Mouse (Mus musculus) C2C12 (cell line): ENCODE measurements around the gene Zmym6. TPM values are rescaled to one million over a fixed set of nuclear protein-coding genes. Genes with fewer than 3 reads are reported as not detected.
A peak's percentile ranks its signal among the peaks of the same experiment; 100 is the strongest.

Experiments
- H3K27me3 ChIP-seq: one replicate; pipeline ENCODE4 v1.6.1; 2011; ENCODE audit not compliant: control insufficient read depth, insufficient read depth, insufficient read length
- H3K36me3 ChIP-seq: one replicate; pipeline ENCODE4 v1.6.1; 2011; ENCODE audit not compliant: control insufficient read depth, insufficient read depth
- H3K4me3 ChIP-seq: one replicate; pipeline ENCODE4 v1.5.1; 2011; ENCODE audit warnings: mild to moderate bottlenecking, control low read depth; ENCODE audit not compliant: poor library complexity, insufficient read depth, severe bottlenecking
- H3K79me2 ChIP-seq: one replicate; pipeline ENCODE4 v1.6.1; 2011; ENCODE audit not compliant: control insufficient read depth, insufficient read depth
- H3K79me3 ChIP-seq: one replicate; pipeline ENCODE4 v1.6.1; 2011; ENCODE audit warnings: low read depth, control low read depth
- H3ac ChIP-seq: one replicate; pipeline ENCODE3; 2011; ENCODE audit warnings: low read depth; ENCODE audit not compliant: control insufficient read depth, insufficient read length
- CEBPB ChIP-seq: IDR thresholded peaks from one replicate; pipeline ENCODE4 v1.6.1; 2011; ENCODE audit warnings: low read depth, mild to moderate bottlenecking, control low read depth, moderate library complexity
- CTCF ChIP-seq: IDR thresholded peaks from one replicate; pipeline ENCODE4 v1.5.1; 2011; ENCODE audit not compliant: control insufficient read depth, insufficient read depth, insufficient read length
- FOSL1 ChIP-seq: IDR thresholded peaks from one replicate; pipeline ENCODE4 v1.8.0; 2011; ENCODE audit warnings: mild to moderate bottlenecking, low read length; ENCODE audit not compliant: poor library complexity, insufficient read depth, severe bottlenecking
- MAX ChIP-seq: IDR thresholded peaks from one replicate; pipeline ENCODE4 v1.6.1; 2011; ENCODE audit warnings: mild to moderate bottlenecking, control low read depth
- MYOD1 ChIP-seq: IDR thresholded peaks from one replicate; pipeline ENCODE4 v1.6.1; 2011; ENCODE audit warnings: low read depth; ENCODE audit not compliant: control insufficient read depth, insufficient read length
- MYOG ChIP-seq: IDR thresholded peaks from one replicate; pipeline ENCODE4 v1.6.1; 2011; ENCODE audit not compliant: control insufficient read depth, insufficient read length; ENCODE audit errors: extremely low read depth
- USF1 ChIP-seq: IDR thresholded peaks from one replicate; pipeline ENCODE4 v1.6.1; 2011; ENCODE audit warnings: low read depth, mild to moderate bottlenecking, control low read depth, moderate library complexity
- polyA plus RNA-seq: library from polyadenylated mRNA; unstranded; fragments of >200 nt; fragmentation: generic; extraction: Trizol; gene quantifications from one replicate; pipeline ENCODE4 v1.2.1, GENCODE M21; 2012; ENCODE audit warnings: missing spikeins

The Zmym6 gene
- polyA plus RNA-seq, 1 experiment: not detected

DNA sequence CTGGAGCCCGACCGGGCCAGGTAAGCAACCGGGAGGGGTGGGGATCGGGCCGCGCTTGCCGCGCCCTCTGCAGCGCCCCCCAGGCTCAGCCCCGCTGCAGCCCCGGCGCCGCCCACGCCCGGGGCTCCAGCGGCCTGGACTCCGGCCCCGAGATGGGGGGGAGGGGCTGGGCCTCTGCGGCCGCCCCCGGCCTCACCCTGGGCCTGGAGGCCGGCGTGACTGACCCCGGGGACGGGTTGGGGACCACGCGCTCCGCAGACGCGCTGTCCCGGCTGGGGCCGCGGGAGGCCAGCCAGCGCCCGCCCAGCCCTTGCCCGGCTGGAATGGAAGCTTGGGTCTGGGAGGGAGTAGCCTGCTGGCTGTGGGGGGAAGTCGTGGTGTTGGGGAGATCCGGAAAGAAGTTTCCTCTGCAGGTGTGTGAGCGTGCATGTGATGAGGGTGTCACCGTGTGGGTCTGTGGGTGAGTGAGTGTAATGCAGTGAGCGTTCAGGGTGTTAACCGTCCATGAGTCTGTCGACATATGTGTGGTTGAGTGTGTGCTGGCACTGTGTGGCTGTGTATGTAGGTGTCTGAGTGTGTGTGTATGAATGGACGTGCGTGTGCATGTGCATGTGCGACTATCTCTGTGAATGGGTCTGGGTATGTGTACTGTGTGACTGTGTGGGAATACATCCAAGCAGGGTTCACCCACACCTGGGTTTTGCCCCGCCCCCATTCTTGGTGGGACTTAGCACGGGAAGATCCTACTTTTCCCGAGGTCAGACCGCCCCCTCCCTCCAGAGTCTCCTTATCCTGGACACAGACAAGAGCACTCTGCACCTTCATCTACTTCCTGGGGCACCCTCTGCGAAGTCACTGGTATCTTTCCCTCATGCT, 92.4 kb downstream of the Zmym6 start:
- TF ChIP-seq FOSL1: no peak
- Histone ChIP-seq H3K27me3 (peaks cover 30% of the 10 kb centered on the region), H3ac (no peak overlapping the region), H3K79me2 (no peaks in the 10 kb centered on the region), H3K79me3 (no peaks in the 10 kb centered on the region), H3K36me3 (no peaks in the 10 kb centered on the region), H3K4me3 (no peak overlapping the region)

GRCm38 (mm10) chr4:127170866-127171265, 93.7 kb downstream of the Zmym6 start:
- peaks cover 30% of the 10 kb centered on the region for H3K27me3 ChIP-seq
- H3K79me2 ChIP-seq: no peaks in the 10 kb centered on the region
- TF ChIP-seq USF1 (no peak), CTCF (no peak), MYOD1 (no peak), MYOG (no peak), MAX (no peak), CEBPB (no peak), FOSL1 (no peak)
- H3K79me3 ChIP-seq: no peaks in the 10 kb centered on the region
- H3ac ChIP-seq: no peak overlapping the region
- H3K36me3 ChIP-seq: no peaks in the 10 kb centered on the region
- H3K4me3 ChIP-seq: no peak overlapping the region

DNA sequence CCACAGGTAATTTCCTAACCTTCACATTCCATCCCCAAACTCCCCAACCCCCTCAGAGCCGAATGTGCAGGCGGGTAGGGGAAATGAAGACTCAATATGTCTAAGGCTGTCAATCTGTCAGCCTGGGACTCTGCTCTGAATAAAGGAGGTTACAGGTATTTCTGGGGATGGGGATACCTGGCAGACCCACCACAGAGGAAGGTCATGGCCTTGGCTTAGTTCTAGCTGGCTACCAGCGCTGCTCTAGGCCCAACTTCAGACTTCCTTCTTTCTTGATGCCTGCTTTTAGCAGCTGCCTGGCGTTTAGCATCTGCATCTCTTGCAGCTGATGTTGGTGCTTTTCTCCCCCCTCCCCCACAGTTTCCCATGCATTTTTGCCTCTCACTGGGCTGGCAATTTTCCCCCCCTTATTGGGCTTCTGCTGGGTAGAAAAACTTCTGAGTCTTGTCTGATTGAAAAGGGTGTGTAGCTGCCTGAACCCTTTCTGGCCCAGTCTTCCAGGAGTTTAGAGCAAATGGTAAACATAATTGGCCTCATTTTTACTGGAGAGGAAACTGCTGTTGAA, 94.2 kb downstream of the Zmym6 start:
- Histone ChIP-seq H3ac (no peak overlapping the region), H3K79me2 (no peaks in the 10 kb centered on the region), H3K79me3 (no peaks in the 10 kb centered on the region), H3K36me3 (no peaks in the 10 kb centered on the region), H3K4me3 (no peak overlapping the region), H3K27me3 (peaks cover 30% of the 10 kb centered on the region)
- TF ChIP-seq MAX (no peak), MYOD1 (no peak), CEBPB (no peak), FOSL1 (no peak), MYOG (no peak), USF1 (no peak), CTCF (no peak)

DNA sequence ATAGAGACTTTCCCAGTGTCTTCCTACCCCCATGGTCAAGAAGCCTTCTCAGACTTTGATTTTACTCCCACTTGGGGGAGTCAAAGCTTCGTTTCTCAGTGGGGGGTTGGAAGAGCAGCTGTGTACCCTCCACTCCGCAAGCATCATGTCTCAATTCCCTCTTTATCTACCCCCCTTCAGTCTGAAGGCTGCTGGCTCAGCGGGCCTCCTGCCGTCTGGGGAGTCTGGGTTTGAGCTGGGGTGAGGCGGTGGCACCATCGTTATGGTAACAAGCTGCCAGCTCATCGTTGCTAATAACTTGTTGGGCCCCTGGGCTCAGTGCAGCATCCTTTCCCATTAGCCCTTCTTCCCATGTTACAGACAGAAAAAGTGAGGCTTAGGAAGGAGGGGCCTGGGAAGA, 94.9 kb downstream of the Zmym6 start:
- Histone ChIP-seq H3ac (no peak overlapping the region), H3K27me3 (peaks cover 30% of the 10 kb centered on the region), H3K79me2 (no peaks in the 10 kb centered on the region), H3K79me3 (no peaks in the 10 kb centered on the region), H3K36me3 (no peaks in the 10 kb centered on the region), H3K4me3 (no peak overlapping the region)
- TF ChIP-seq CTCF (no peak), MYOG (no peak), FOSL1 (no peak), USF1 (no peak), MAX (no peak), CEBPB (no peak), MYOD1 (no peak)

DNA sequence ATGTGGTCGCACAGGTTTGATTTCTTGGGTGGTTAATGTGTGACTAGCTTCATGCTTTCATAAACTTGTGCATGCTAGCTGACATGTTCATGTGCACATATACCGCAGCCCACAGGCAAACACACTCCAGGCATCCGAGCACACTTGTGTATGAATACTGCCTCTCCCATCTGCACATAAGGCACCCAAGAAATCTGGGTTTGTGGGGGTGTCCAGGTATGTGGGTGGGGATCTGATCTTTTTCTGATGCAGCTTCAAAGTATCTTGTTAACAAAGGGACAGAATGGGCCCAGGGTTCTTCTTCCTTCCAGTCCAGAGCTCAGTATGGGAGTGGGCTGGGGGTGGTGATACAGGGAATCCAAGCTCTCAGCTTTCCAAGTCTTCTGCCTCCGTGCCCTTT, 95.4 kb downstream of the Zmym6 start:
- no peaks in the 10 kb centered on the region for H3K79me3 ChIP-seq
- peaks cover 28% of the 10 kb centered on the region for H3K27me3 ChIP-seq
- no peaks in the 10 kb centered on the region for H3K79me2 ChIP-seq
- H3K36me3 ChIP-seq: no peaks in the 10 kb centered on the region
- H3K4me3 ChIP-seq: no peak overlapping the region
- H3ac ChIP-seq: no peak overlapping the region
- TF ChIP-seq MYOD1 (no peak), CEBPB (no peak), USF1 (no peak), CTCF (no peak), MYOG (no peak), MAX (no peak), FOSL1 (no peak)

- Histone ChIP-seq H3K27me3 (peaks cover 23% of the 10 kb centered on the region), H3K36me3 (no peaks in the 10 kb centered on the region), H3K79me2 (no peaks in the 10 kb centered on the region), H3ac (no peak overlapping the region), H3K4me3 (no peak overlapping the region), H3K79me3 (no peaks in the 10 kb centered on the region)
- TF ChIP-seq MAX (peak; percentile 40), USF1 (no peak)
Measured at GRCm38 (mm10) chr4:127173461-127173860, 96.3 kb downstream of the Zmym6 start.

Other genes starting within 250 kb of the Zmym6 start
- 6.7 TPM for gene Zmym4, start 109.2 kb upstream of the Zmym6 start, polyA plus RNA-seq
- gene Sfpq, start 56.1 kb upstream of the Zmym6 start, polyA plus RNA-seq: 147 TPM
- gene Zmym1, start 16.2 kb upstream of the Zmym6 start, polyA plus RNA-seq: 4.1 TPM
- 0.15 TPM for gene Tmem35b, start 46.3 kb downstream of the Zmym6 start, polyA plus RNA-seq
- gene Dlgap3, start 91.8 kb downstream of the Zmym6 start, polyA plus RNA-seq: not detected
- gene Smim12, start 166.4 kb downstream of the Zmym6 start, polyA plus RNA-seq: 60.4 TPM
- 0.07 TPM for gene Gja4, start 236.7 kb downstream of the Zmym6 start, polyA plus RNA-seq